Mouse (Mus musculus) 3134 (cell line): Measurements from ENCODE around the gene Large1.
"Not testable (repeated sequence)": the region's sequence is repeated elsewhere in the genome, so short reads cannot be mapped to it uniquely, and the experiment has no call there.

Source experiments
- DNase-seq: peaks from one replicate; pipeline ENCODE4 v3.0.0-alpha.2; 2011; ENCODE audit warnings: low spot score; ENCODE audit not compliant: insufficient read length; ENCODE audit errors: extremely low read depth

The Large1 gene

GRCm38 (mm10) chr8:73353108-73353793, at the start of gene Large1:
Gene Large1, minus strand, starts transcription at chr8:73353540.
- peak; percentile 99 for DNase-seq

GRCm38 (mm10) chr8:73400343-73400742, 47.0 kb upstream of the Large1 start:
- no peak for DNase-seq

- not testable (repeated sequence) for DNase-seq
Observed at GRCm38 (mm10) chr8:73373001-73373400, 19.7 kb upstream of the Large1 start.

- peak; percentile 23 for DNase-seq
Observed at GRCm38 (mm10) chr8:73355979-73356378, 2.6 kb upstream of the Large1 start.

GRCm38 (mm10) chr8:73354201-73354881, 1.0 kb upstream of the Large1 start:
- peak; percentile 60 for DNase-seq

GRCm38 (mm10) chr8:73353794-73354179, 447 bp upstream of the Large1 start:
- DNase-seq = no peak

GRCm38 (mm10) chr8:73352301-73353107, 836 bp downstream of the Large1 start:
- DNase-seq = peak; percentile 66

- peak; percentile 36 for DNase-seq
Observed at GRCm38 (mm10) chr8:73350366-73350765, 3.0 kb downstream of the Large1 start.

GRCm38 (mm10) chr8:73342761-73343395, 10.5 kb downstream of the Large1 start:
- peak; percentile 70 for DNase-seq

GRCm38 (mm10) chr8:73336845-73337244, 16.5 kb downstream of the Large1 start:
- DNase-seq = no peak

GRCm38 (mm10) chr8:73329131-73329530, 24.2 kb downstream of the Large1 start:
- no peak for DNase-seq

- DNase-seq = no peak
Observed at GRCm38 (mm10) chr8:73328056-73328455, 25.3 kb downstream of the Large1 start.

- peak; percentile 62 for DNase-seq
Observed at GRCm38 (mm10) chr8:73324667-73325066, 28.7 kb downstream of the Large1 start.

- DNase-seq = no peak
Observed at GRCm38 (mm10) chr8:73323591-73323990, 29.7 kb downstream of the Large1 start.

- DNase-seq = not testable (repeated sequence)
Observed at GRCm38 (mm10) chr8:73319500-73319899, 33.8 kb downstream of the Large1 start.

- DNase-seq = no peak
Observed at GRCm38 (mm10) chr8:73313911-73314310, 39.4 kb downstream of the Large1 start.

- DNase-seq = no peak
Observed at GRCm38 (mm10) chr8:73312714-73313607, 40.4 kb downstream of the Large1 start.

- no peak for DNase-seq
Observed at GRCm38 (mm10) chr8:73310471-73310870, 42.9 kb downstream of the Large1 start.

- peak; percentile 50 for DNase-seq
Observed at GRCm38 (mm10) chr8:73310036-73310435, 43.3 kb downstream of the Large1 start.

GRCm38 (mm10) chr8:73303907-73304306, 49.4 kb downstream of the Large1 start:
- DNase-seq = no peak
